Mouse (Mus musculus) testis, postnatal 14 days (tissue): ENCODE data around the gene Hist1h3d.
"Not testable (repeated sequence)": the region's sequence is repeated elsewhere in the genome, so short reads cannot be mapped to it uniquely, and the experiment has no call there.

ENCODE experiments used
- DNase-seq: peaks from one replicate; pipeline ENCODE4 v3.0.0; 2021; ENCODE audit warnings: low spot score

The Hist1h3d gene

DNA sequence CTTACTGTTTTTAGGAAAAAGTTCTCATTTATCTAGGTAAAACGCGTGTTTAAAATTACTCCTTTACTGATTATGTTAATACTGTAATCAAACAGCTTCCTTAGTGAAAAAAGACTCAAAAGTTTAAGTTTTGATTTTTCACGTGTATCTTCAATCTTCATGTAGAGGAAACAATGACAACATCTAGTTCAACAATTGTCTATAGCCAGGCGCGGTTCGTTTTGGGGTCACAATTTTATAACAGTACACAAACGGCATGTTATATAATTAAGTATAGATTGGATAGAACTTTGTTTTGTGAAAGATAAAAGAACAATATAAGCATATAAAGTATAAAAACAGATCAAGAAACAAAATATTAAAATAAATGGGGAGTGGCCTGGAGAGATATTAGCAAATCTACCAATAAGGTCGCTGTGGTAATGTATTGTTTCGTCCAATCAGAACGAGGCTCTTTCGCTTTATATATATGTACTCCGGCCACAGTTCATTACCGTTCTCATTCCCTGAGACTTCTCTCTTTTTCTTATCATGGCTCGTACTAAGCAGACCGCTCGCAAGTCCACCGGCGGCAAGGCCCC lies at the start of gene Hist1h3d:
Gene Hist1h3d (plus strand): TSS at position 493 of the 581 bp plus-strand sequence.
- DNase-seq, result peak; percentile 49

DNA sequence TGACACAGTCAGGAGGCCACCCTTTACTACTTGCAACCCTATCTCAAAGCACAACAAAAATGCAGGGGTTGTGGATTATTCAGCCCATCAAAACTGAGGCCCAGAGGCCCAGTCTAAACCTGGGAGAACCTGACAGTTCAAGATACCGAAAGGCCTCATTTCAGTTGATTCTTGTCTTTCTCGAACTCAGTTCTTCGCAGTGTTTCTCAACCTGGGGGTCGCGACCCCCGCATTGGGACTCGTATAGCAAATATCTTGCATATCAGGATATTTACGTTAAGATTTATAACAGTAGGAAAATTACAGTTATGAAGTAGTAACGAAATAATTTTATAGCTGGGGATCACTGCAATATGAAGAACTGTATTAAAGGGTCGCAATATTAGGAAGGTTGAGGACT lies 49.7 kb upstream of the Hist1h3d start:
- no peak for DNase-seq

DNA sequence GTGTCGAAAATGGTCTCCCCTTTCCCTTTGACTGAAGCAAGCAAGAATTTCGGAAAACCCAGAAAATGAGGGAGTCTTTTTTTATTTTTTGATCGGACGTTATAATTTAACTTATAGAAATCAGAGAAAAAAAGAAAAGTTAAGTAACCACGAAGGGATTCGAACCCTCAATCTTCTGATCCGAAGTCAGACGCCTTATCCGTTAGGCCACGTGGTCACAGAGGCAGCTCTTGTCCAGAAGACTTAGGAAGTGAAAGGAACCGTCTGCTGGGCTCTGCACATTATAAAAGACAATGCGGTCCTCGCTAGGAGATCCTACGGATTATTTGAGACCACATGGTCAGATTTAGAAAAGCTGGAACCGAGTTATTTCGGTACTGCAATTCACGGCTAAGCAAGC lies 49.3 kb upstream of the Hist1h3d start:
- DNase-seq, result peak; percentile 81

DNA sequence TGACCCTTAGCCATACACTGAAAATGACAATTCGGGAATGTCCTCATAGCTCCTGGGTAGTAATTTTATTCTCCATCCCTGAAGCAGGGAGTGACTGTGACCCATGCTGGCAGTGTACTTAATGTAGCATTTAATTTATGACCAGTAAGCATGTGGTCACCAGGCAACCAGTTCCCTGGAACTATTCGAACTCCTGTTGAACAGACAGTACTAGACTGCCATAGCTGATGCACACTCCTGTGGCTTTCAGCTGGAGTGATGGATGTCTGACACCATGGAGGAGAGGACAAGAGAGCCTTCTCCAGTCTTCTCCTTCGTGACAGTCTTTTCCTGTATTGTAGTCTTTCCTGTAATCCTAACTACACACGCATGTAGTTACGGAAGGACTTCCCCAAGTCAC lies 46.6 kb upstream of the Hist1h3d start:
- no peak for DNase-seq

DNA sequence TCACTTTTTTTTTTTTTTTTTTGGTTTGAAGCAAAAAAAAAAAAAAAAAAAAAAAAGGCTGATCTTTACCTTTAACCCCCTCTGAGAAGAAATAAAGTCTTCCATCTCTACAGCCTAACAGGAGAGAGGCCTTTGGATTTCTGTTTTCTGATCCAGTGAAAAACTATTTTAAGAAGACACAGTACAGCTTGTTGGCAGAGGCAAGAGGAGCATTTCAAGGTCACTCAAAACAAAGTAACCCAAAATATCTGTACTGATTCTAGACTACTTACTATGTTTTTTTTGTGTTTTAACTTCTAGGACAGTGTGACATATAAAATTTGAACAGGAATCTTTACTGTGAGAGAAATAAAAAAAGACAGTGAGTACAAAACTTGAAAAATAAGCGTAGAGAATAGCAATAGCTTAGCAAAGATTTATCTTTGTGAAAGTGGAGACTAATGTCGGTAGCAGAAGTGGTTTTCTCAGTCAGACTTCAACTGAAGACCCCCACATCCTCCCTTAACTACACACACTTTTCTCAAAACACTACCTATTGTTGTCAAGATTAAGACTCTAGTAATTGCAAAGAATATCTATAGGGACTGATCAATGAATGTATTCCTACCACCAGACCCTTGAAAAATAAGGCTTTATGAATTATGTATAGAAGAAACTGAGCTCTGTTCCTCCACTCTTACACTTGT lies 45.9 kb upstream of the Hist1h3d start:
- no peak for DNase-seq

DNA sequence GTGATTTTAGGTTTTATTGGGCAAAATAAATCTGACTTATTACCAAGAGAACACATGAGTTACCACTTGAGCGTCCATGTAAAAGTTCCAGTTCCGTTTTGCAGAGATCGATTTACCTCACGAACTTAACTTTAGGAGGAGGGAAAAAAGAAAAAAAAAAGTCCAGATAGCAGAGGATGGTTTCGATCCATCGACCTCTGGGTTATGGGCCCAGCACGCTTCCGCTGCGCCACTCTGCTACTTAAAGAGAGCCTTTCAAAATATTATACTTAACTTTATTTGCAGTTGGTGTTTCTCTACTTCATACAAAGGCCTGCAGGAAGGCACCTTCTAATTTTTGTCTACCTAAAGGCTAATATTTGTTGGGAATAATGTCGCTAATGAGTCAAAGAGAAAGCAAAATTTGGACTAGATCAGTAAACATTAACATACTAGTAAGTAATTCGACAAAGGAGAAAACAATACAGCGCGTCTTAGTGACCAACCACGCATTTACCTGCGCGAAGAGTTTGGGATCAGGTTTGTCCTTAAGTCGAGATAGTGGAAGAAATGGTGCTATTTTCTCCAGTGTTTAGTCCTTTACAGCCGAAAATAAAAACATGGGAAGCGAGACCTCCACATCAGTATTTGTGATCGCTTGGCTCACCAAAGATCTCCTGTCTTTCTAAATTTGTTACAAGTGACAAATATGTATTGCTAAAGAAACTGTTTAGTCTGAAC lies 45.2 kb upstream of the Hist1h3d start:
- peak; percentile 56 for DNase-seq

DNA sequence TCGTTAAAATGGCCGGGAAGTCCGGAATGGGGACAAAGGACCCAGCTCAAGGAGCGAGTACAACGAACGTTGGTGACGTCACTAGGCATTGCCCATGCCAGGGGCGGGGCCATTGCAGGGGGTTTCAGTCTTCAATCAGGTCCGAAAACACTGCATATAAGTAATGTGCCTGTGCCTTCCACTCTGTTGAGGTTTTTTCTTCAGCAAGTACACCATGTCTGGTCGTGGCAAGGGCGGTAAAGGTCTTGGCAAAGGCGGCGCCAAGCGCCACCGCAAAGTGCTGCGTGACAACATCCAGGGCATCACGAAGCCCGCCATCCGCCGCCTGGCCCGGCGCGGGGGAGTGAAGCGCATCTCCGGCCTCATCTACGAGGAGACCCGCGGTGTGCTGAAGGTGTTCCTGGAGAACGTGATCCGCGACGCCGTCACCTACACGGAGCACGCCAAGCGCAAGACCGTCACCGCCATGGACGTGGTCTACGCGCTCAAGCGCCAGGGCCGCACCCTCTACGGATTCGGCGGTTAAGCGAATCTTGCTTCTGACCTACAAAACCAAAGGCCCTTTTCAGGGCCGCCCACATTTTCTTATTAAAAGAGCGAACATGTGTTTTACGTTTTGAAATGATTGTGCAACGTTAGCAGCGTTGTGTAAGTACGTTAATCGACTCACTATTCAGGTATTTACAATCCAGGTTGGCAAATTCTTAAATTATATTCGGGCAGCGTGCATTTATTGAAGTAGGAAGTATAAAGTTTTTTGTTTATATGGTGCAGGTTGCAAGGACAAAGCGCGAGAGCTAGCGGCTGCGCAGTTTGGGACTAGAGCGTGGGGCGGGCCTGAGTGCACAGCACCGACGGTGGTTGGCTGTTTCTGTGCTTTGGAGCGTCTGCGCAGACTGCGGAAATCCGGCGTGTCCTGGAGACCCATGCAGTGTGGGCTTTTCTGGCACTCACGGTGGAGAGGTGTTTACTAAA lies 44.4 kb upstream of the Hist1h3d start, which contains the start of gene Hist1h4h:
Gene Hist1h4h (plus strand): TSS at position 150 of the 975 bp plus-strand sequence.
- DNase-seq, result peak; percentile 99

DNA sequence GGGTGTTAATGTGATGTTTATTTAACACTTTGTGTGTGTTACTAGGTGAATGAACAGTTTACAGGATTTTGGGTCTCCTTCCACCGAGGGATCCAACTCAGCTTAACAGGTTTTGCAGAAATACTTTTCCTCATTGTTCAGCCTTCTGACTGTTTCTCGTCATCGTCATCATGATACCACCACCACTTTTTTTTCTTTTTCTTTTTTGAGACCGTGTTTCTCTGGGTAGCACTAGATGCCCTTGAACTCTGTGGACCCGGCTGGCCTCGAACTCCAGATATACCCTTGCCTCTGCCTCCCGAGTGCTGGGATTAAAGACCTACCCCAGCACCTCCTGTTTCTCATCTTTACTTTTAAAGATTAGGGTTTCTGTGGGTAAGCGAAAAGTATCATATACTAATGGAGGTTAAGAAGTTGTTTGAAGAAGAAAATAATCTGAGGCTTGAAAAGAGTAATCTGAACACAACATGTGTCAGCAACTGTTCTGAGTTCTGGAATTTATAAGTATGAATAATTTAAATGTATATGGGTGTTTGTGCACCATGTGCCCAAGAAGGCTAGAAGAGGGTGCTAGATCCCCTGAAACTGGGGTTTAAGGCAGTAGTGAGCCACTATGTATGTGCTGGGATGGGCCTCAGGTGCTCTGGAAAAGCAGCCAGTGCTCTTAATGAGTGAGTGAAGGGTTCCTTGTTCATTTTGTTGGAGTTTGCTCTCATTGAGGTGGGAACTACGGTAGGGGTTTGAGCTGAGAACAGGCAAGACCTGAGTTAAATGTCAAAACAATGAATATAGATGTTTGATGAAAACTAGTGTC lies 43.1 kb upstream of the Hist1h3d start:
- no peak for DNase-seq

DNA sequence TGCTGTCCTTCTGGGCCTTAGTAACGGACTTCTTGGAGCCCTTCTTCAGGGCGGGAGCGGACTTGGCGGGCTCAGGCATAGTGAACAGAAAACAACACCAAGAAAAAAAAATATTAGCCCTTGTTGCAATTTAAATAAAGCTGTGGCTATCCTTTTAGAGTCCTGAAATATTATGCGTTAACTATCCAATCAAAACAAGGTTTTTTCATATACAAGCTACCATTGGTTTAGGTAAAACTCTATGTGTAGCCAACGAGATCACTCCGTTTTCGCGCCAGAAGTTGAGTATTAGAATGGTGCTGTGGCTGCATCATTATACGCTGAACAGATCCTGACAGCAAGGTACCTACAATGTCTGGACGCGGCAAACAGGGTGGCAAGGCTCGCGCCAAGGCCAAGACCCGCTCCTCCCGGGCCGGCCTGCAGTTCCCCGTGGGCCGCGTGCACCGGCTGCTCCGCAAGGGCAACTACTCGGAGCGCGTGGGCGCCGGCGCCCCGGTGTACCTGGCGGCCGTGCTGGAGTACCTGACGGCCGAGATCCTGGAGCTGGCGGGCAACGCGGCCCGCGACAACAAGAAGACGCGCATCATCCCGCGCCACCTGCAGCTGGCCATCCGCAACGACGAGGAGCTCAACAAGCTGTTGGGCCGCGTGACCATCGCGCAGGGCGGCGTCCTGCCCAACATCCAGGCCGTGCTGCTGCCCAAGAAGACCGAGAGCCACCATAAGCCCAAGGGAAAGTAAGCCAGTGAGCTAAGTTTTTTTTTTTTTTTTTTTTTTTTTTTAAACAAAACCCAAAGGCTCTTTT lies 41.8 kb upstream of the Hist1h3d start, which contains the start of gene Hist1h2af:
Gene Hist1h2af (plus strand): TSS at position 347 of the 808 bp plus-strand sequence.
- DNase-seq, result peak; percentile 75

DNA sequence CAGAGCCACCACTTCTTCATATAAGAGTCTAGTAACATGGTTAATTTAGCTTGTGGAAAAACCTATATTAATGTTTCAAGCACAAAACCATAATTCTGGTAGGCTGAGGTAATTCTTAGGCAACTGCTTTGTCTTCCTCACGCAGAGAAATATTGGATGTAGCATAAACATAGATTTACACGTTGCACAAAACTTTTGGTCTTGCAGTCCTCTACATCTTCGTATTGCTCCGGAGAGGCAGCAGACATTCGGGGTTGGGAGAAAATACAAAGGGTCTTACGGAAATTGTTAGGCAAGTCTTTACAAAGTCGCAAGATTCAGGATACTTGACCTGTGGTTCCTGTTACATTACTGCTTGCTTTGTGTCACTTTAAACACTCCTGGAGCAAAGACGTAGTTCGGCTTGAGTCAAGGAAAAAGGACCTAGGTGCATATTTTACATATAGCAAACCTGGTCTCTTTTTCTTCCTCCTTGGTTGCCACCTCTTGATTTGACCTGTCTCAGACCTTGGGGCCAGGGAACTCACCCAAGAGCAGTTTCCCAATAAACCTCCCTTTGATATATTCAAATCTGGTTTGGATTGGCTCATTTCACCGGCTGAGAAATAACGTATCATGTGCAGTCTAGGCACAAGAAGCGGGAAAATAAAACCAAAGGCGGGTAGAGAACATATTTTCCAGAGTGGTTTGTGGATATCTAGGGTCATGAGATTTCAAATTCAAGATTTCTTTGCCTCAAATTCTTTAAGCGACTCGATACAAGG lies 41.0 kb upstream of the Hist1h3d start:
- DNase-seq, result no peak

DNA sequence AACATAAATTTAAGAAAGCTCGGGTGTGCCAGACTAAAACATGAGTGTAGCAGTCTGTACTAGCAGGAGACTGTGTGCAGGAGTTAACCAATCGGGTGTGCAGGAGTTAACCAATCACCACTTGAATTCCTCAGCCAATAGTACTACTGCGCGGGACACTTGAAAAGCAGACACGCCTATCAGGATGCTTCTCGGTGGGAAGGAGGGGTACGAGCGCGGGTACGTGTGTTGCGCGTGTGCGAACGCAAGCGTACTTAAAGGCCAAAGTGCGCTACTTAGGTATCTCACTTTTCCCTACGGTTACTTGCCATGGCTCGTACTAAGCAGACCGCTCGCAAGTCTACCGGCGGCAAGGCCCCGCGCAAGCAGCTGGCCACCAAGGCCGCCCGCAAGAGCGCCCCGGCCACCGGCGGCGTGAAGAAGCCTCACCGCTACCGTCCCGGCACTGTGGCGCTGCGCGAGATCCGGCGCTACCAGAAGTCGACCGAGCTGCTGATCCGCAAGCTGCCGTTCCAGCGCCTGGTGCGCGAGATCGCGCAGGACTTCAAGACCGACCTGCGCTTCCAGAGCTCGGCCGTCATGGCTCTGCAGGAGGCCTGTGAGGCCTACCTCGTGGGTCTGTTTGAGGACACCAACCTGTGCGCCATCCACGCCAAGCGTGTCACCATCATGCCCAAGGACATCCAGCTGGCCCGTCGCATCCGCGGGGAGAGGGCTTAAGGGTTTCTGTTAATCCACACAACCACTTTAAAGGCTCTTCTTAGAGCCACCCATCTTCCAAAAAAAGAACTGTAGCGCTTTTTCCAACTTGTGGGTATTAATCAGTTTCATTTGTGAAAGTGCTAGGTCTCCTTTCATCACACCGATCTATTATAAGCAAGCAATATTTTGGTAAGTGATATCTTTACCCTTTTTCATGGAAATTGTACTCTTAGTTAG lies 40.2 kb upstream of the Hist1h3d start, which contains the start of gene Hist1h3g:
Gene Hist1h3g (plus strand): TSS at position 286 of the 939 bp plus-strand sequence.
- peak; percentile 90 for DNase-seq

DNA sequence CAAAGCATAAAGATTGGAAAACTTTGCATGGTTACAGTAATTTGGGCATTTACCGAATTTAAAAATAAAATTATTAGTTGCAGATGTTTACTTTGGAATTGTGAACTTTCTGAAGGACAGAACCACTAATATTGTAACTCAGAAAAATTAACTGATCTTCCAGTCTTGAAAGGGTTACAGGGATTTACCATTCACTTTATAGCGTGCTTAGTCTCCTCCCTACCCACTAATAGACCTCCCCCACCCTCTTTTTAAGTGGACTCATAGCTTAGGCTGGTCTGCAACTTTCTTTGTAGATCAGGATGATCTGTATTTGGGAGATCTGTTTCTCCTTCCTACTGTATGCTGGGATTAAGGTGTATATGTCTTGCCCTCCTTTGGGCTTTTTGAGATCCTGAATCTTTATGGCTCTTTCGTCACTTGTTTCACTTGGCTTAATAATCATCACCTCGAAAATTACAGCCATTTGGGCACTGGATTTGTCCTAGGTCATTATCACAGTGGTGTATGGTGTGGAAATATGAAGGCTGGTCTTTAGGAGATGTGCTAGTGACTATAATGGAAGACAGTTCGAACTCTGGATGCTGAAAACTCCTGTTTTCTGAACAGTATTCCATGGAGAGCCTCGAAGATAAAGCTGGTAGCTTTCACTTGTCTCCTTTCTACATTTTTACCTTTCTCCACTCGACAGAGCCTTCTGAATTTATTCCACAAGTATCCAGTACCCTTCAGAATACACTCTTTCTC lies 39.3 kb upstream of the Hist1h3d start:
- no peak for DNase-seq

DNA sequence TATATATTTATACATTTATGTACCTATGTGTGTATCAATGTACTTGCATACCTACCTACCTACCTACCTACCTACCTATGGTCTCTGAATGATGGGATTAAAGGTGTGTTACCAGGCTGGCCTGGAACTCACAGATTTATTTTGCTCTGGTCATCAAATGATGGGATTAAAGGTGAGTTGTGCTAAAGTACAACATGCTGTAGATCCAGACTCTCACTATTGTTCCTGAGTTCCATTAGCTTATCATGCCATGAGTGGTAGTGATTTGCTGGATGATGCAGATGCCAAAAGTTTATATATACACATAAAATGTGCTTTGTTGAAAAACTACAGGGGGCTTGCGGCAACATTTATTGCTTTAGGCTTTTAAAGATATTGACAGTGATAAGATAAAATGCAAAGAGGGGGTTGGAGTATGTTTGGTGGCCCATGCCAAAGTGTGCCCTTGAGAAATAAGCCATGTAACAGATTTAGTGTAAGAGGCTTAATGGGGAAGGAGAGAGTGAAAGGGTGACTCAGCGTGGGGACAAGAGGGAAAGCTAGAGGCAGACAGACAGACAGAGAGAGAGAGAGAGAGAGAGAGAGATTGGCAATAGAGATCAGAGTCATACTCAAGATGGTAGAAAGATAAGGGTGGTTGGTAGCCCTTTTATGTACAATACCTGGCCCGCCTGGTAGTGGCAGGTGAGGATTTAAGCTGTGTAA lies 38.4 kb upstream of the Hist1h3d start:
- DNase-seq, result no peak

DNA sequence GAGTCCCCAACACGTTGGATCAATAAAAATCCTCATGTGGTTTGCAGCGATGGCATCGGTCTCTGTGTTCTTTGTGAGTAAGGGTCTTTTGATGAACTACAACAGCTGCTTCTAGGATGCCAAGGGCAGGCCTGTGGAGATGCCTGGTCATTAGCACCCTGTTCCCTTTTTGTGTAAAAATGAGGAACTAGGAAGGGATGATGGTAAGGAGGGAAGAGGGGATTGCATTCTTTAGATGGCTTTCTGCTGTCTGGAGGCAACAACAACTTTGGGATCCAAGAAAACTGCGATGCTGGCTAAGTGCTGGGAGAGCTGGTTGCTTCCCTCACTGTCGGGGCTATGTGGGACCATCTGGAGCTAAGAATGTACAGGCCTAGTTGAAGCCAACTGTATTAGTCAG lies 37.3 kb upstream of the Hist1h3d start:
- no peak for DNase-seq

DNA sequence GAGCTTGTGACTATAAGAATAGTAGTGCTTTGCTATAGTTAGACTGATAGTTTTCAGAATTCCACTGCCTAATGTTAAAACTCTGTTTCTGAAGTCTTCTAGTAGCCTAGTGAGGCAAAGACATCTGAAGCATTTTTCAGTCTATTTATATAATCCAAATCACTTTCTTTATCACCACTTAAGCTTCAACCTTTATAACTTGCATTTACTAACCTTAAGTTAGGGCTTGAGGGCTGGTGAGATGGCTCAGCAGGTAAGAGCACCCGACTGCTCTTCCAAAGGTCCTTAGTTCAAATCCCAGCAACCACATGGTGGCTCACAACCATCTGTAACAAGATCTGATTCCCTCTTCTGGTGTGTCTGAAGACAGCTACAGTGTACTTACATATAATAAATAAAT lies 35.7 kb upstream of the Hist1h3d start:
- DNase-seq, result not testable (repeated sequence)

DNA sequence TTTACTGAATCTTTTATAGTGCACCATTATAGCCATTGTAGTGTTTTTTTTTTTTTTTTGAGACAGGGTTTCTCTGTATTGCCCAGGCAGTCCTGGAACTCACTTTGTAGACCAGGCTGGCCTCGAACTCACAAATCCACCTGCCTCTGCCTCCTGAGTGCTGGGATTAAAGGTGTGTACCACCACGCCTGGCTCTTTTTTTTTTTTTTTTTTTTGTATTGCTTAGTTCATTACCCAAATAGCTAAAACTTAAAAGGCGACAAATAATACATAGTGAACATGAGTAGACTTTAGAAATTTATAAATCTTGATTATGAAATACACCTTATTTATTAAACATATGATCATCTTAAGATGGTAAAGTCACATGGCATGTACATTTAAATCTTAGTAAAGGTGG lies 34.1 kb upstream of the Hist1h3d start:
- DNase-seq, result no peak
